Mouse (Mus musculus) bone marrow macrophage, adult 2 months (primary cell): ENCODE measurements around the gene Rnasek. TPM values are rescaled to one million over a fixed set of nuclear protein-coding genes. Genes with fewer than 3 reads are reported as not detected.

ENCODE experiments used
- H3K27ac ChIP-seq: 2 replicates; pipeline ENCODE4 v1.5.1; 2012; ENCODE audit warnings: low read depth, low read length; ENCODE audit not compliant: insufficient read depth
- H3K4me1 ChIP-seq: 2 replicates; pipeline ENCODE4 v1.6.1; 2012; ENCODE audit warnings: low read length; ENCODE audit not compliant: control insufficient read depth, insufficient read depth
- H3K4me3 ChIP-seq: 2 replicates; pipeline ENCODE4 v1.5.1; 2012; ENCODE audit warnings: mild to moderate bottlenecking, low read length, moderate library complexity; ENCODE audit not compliant: insufficient read depth
- CTCF ChIP-seq: IDR thresholded peaks from 2 replicates; pipeline ENCODE4 v1.5.1; 2012; ENCODE audit warnings: low read depth, mild to moderate bottlenecking, low read length, moderate library complexity
- POLR2A ChIP-seq: IDR thresholded peaks from 2 replicates; pipeline ENCODE4 v1.6.1; 2012; ENCODE audit warnings: mild to moderate bottlenecking, low read depth, low read length, borderline replicate concordance
- polyA plus RNA-seq: library from polyadenylated mRNA; stranded (reverse); fragments of >200 nt; gene quantifications from 2 replicates; pipeline ENCODE4 v1.2.4, GENCODE M21; 2012; ENCODE audit not compliant: missing spikeins, insufficient read depth, insufficient read length

The Rnasek gene
- polyA plus RNA-seq, 1 experiment: 354 TPM

GRCm38 (mm10) chr11:70229260-70230010 lies 10.2 kb downstream of the Rnasek start, which contains the start of gene Bcl6b:
Gene Bcl6b (minus strand): TSS chr11:70229798.
- TF ChIP-seq CTCF (no peak), POLR2A (no peak)
- Histone ChIP-seq H3K4me3 (peak within 1 kb of the TSS; percentile 33), H3K4me1 (peaks cover 21% of the 10 kb centered on the region), H3K27ac (no peak within 1 kb of the TSS)

- Histone ChIP-seq H3K4me3 (peak overlapping the region; percentile 33), H3K4me1 (peaks cover 26% of the 10 kb centered on the region), H3K27ac (no peak overlapping the region)
- TF ChIP-seq POLR2A (no peak), CTCF (no peak)
These were observed 10.8 kb downstream of the Rnasek start for GRCm38 (mm10) chr11:70228828-70229227.

- no peak for TF ChIP-seq CTCF
- TF ChIP-seq POLR2A: no peak
- peaks cover 30% of the 10 kb centered on the region for H3K4me1 ChIP-seq
- no peak overlapping the region for H3K4me3 ChIP-seq
- H3K27ac ChIP-seq: no peak overlapping the region
These were observed 11.9 kb downstream of the Rnasek start for GRCm38 (mm10) chr11:70227661-70228245.

DNA sequence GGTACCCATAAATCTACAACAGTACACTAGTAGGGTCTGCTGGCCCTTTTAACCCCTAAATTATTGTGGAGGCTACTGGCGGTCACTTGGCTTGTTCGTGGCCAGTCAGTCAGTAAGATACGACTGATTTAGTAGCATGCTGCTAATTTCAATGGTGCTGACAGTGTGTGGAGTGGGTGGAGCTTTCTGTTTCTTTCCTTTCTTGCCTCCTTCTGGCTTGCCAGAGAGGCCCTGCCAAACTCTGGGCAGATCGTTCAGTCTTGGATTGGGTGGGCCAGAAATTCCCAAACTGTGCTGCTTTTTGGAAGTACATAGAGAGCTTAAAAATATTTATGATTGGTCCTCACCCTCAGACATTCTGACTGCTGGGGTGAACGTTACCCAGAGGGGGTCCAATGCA lies 12.5 kb downstream of the Rnasek start:
- Histone ChIP-seq H3K4me3 (no peak overlapping the region), H3K27ac (no peak overlapping the region), H3K4me1 (peaks cover 35% of the 10 kb centered on the region)
- no peak for TF ChIP-seq CTCF
- no peak for TF ChIP-seq POLR2A

DNA sequence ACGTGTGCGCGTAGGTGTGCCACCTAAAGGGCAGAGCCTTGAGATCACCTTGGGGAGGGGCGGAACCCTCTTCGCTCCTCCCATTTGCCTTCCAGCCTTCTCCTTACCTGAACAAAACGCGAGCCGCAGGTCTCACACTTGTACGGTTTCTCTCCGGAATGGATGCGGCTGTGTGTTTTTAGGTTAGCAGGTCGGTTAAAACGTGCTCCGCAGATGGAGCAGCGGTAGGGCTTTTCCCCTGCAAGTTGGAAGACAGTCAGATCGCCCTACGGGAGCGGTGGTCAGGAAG lies 13.1 kb downstream of the Rnasek start:
- no peak overlapping the region for H3K27ac ChIP-seq
- TF ChIP-seq POLR2A: no peak
- no peak for TF ChIP-seq CTCF
- H3K4me3 ChIP-seq: no peak overlapping the region
- H3K4me1 ChIP-seq: peaks cover 35% of the 10 kb centered on the region

DNA sequence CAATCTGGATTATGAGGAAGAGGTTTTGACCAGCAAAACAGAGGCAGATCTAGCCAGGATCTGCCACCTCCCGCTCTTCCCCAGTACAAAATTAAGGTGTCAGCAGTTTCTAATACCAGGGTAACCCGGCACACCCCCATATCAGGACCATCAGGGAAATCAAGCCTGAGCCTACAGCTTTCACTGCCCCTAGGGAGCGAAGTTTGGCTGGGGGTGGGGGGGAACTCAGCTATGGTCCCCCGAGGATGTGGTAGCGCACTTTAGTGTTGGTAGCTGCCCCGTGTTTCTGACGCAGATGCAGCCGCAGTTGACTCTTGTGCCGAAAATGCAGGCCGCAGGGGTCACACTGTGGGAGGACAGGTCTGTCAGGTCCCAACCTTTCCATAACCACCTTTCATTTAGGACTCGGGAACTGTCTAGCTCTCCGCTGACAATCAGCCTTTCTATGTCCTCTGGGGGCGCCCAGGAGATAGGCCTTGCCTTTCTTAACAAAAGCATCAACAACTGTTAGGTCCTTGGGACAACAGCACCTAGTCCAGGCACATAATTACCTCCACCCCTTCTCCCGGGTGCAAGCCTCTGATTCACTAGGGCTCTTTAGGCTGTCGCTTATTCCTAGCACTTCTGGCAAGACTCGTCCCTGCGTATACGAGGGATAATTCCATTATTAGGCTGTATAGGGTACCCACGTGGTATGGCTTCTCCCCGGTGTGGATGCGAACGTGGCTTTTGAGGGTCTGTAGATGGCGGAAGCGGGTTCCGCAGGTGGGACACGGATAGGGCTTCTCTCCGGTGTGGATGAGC lies 13.6 kb downstream of the Rnasek start:
- TF ChIP-seq POLR2A (no peak), CTCF (no peak)
- Histone ChIP-seq H3K27ac (no peak overlapping the region), H3K4me3 (no peak overlapping the region), H3K4me1 (peaks cover 35% of the 10 kb centered on the region)

GRCm38 (mm10) chr11:70223724-70224123 lies 15.9 kb downstream of the Rnasek start:
- no peak overlapping the region for H3K4me3 ChIP-seq
- TF ChIP-seq POLR2A: no peak
- TF ChIP-seq CTCF: no peak
- no peak overlapping the region for H3K27ac ChIP-seq
- H3K4me1 ChIP-seq: peaks cover 37% of the 10 kb centered on the region

- Histone ChIP-seq H3K27ac (peak overlapping the region; percentile 95), H3K4me3 (peak overlapping the region; percentile 91), H3K4me1 (peaks cover 40% of the 10 kb centered on the region)
- TF ChIP-seq CTCF (no peak), POLR2A (no peak)
These were observed 17.8 kb downstream of the Rnasek start for GRCm38 (mm10) chr11:70221603-70222500.

GRCm38 (mm10) chr11:70220731-70221602 lies 18.7 kb downstream of the Rnasek start, which contains the start of gene Slc16a13:
Gene Slc16a13 (minus strand): TSS chr11:70221064.
- Histone ChIP-seq H3K4me1 (peaks cover 40% of the 10 kb centered on the region), H3K27ac (peak within 1 kb of the TSS; percentile 95), H3K4me3 (peak within 1 kb of the TSS; percentile 91)
- TF ChIP-seq POLR2A (peak; percentile 97), CTCF (no peak)
